Mouse (Mus musculus) bone marrow, adult 2 months (tissue): ENCODE results near the gene Aspdh.

Experiments used
- CTCF ChIP-seq: fragments of 200-500 bp; IDR thresholded peaks from 2 replicates; pipeline ENCODE4 v1.5.1; 2011; ENCODE audit warnings: low read length, control low read depth; ENCODE audit not compliant: control insufficient read depth, insufficient read depth
- POLR2A ChIP-seq: fragments of 200-500 bp; IDR thresholded peaks from 2 replicates; pipeline ENCODE4 v1.6.1; 2011; ENCODE audit warnings: low read depth, mild to moderate bottlenecking, control low read depth, low read length, borderline replicate concordance; ENCODE audit not compliant: control insufficient read depth

GRCm38 (mm10) chr7:44456302-44456701 lies 8.9 kb upstream of the Aspdh start:
- TF ChIP-seq CTCF, result no peak
- TF ChIP-seq POLR2A, result no peak
